Mouse (Mus musculus): ENCODE results near the gene Hba-a2. TPM values are rescaled to one million over a fixed set of nuclear protein-coding genes. Genes with fewer than 3 reads are reported as not detected.

Hba-a2 gene
- polyA plus RNA-seq, 1 experiment from 2014 or later, result 6,611 TPM

DNA sequence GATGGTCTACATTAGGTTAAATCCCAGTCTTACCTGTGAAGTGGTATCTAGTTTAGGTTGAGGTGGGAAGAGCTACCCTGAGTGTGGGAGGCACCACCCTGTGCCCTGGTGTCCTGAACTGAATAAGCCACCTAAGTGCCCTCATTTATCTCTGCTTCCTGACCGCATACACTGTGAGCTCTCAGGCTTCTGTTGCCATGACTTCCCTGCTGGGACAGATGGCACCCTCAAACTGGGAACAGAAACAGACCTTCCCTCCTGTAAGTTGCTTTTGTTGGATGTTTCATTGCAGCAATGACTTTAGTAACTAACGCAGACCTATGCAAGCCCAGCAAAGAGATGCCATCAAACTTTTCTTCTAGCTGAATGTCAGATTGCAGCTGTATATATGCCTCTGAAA is 36.9 kb downstream of the Hba-a2 start:
- no peak for ATAC-seq (ENCODE audit: low FRiP score)
- H3K4me1 ChIP-seq (replicated peaks; ENCODE audit: control insufficient read depth, insufficient read depth, low read length), result no peaks in the 10 kb centered on the region; the same call in 1 of the 2 replicates
- H3K27me3 ChIP-seq (ENCODE audit: control insufficient read depth, insufficient read depth, low read length), result no peaks in the 10 kb centered on the region
- peaks cover 5% of the 10 kb centered on the region; the same call in 1 of the 2 replicates for H3K9me3 ChIP-seq (ENCODE audit: control insufficient read depth, low read length)
- no peak overlapping the region for H3K4me2 ChIP-seq (replicated peaks)
- DNase-seq (ENCODE audit: low spot score), result no peak
- no peak overlapping the region for H3K9ac ChIP-seq
- WGBS, result 75% methylated on average over 2 of the region's 2 CpGs
- H3K27ac ChIP-seq, result no peak overlapping the region
- no peak overlapping the region for H3K4me3 ChIP-seq (replicated peaks; ENCODE audit: low read length)
- H3K36me3 ChIP-seq (replicated peaks; ENCODE audit: control insufficient read depth, insufficient read depth), result no peaks in the 10 kb centered on the region

GRCm38 (mm10) chr11:32336435-32336907 is 40.2 kb downstream of the Hba-a2 start:
- H3K4me1 ChIP-seq (replicated peaks; ENCODE audit: control insufficient read depth, insufficient read depth, low read length), result no peaks in the 10 kb centered on the region
- H3K4me3 ChIP-seq (replicated peaks; ENCODE audit: low read length), result no peak overlapping the region
- no peaks in the 10 kb centered on the region for H3K36me3 ChIP-seq (replicated peaks; ENCODE audit: control insufficient read depth, insufficient read depth)
- H3K4me2 ChIP-seq (replicated peaks), result no peak overlapping the region
- H3K27me3 ChIP-seq (ENCODE audit: control insufficient read depth, insufficient read depth, low read length), result no peaks in the 10 kb centered on the region
- peaks cover 5% of the 10 kb centered on the region; the same call in 1 of the 2 replicates for H3K9me3 ChIP-seq (ENCODE audit: control insufficient read depth, low read length)
- DNase-seq (ENCODE audit: low spot score) (no peak), ATAC-seq (ENCODE audit: low FRiP score) (no peak)
- no peak overlapping the region for H3K27ac ChIP-seq
- WGBS, result 91% methylated on average over 6 of the region's 6 CpGs
- no peak overlapping the region for H3K9ac ChIP-seq

DNA sequence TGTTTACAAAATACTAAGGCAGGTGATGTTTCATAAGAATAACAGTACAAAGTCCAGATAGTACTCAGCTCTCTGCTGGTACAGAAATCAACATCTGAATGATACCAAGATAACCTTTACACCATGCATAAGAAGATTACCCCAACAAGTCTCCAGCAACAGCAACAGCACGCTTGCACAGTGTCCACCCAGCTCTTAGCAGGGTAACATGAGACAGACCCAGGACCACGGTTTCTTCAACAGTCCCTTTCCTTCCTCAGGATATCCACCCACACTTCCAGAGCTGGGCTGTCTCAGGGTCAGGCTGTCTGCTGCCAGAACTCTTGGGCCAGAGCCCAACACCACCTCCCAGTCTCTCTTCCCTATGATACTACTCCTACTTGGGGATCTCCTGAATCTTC is 42.8 kb downstream of the Hba-a2 start:
- Histone ChIP-seq H3K4me3 (replicated peaks; ENCODE audit: low read length) (no peak overlapping the region), H3K36me3 (replicated peaks; ENCODE audit: control insufficient read depth, insufficient read depth) (no peaks in the 10 kb centered on the region), H3K4me1 (replicated peaks; ENCODE audit: control insufficient read depth, insufficient read depth, low read length) (no peaks in the 10 kb centered on the region), H3K27ac (no peak overlapping the region), H3K4me2 (replicated peaks) (no peak overlapping the region), H3K9ac (no peak overlapping the region), H3K9me3 (ENCODE audit: control insufficient read depth, low read length) (peaks cover 5% of the 10 kb centered on the region; the same call in 1 of the 2 replicates), H3K27me3 (ENCODE audit: control insufficient read depth, insufficient read depth, low read length) (no peaks in the 10 kb centered on the region)
- no peak for ATAC-seq (ENCODE audit: low FRiP score)
- DNase-seq (ENCODE audit: low spot score), result no peak
- 66% methylated on average over 2 of the region's 2 CpGs for WGBS

DNA sequence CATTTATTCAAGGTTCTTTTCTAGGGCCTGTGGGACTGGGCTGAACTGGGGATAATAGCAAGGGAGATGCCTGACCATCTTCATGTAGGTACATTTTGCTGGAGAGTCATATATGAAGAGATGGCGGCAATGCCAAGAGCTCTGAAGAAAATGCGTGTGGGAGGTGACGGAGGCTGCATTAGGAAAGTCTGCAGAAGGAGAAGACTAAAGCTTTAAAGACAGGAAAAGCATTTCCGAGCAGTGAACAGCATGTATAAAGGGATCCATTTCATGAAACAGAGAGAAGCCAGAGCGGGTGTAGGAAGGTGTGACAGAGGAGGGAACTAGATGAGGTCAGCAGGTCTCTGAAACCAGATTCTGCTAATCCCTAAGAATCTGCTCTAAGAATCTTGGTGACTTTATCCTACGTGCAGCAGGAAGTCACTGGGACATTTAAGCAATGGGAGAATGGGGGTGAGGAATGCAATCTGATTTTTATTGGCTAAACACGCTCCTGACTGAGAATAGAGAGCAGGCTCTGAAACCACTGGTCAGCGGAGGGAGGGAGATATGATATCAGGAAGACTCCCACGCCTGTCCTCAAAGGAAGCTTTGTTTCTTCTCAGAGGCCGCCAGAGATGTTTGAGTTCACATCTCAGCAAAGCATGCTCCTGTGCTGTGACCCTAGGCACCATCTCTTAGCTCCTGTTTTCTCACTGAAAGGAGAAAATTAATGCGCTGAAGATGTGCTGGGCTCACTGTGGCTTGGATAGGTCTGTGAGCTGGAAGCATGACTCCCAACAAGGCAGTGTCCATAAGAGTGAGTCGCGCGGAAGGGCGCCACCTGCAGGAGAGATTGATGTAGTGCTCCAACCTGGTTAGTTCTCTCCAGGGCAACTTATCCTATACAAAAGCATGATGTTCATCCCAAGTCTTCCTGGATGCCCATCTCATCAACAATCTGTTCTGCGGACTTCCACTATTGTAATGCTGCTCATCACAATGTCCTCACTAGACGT is 44.5 kb downstream of the Hba-a2 start:
- WGBS, result 54% methylated on average over 17 of the region's 17 CpGs
- H3K27ac ChIP-seq, result no peak overlapping the region
- no peak overlapping the region for H3K4me3 ChIP-seq (replicated peaks; ENCODE audit: low read length)
- peaks cover 5% of the 10 kb centered on the region; the same call in 1 of the 2 replicates for H3K9me3 ChIP-seq (ENCODE audit: control insufficient read depth, low read length)
- no peaks in the 10 kb centered on the region for H3K4me1 ChIP-seq (replicated peaks; ENCODE audit: control insufficient read depth, insufficient read depth, low read length)
- H3K9ac ChIP-seq, result no peak overlapping the region
- DNase-seq (ENCODE audit: low spot score) (peak; percentile 68), ATAC-seq (ENCODE audit: low FRiP score) (0 out of 2 replicates have a peak, but pooled peaks have one; percentile 36)
- no peak overlapping the region for H3K4me2 ChIP-seq (replicated peaks)
- no peaks in the 10 kb centered on the region for H3K36me3 ChIP-seq (replicated peaks; ENCODE audit: control insufficient read depth, insufficient read depth)
- no peaks in the 10 kb centered on the region for H3K27me3 ChIP-seq (ENCODE audit: control insufficient read depth, insufficient read depth, low read length)

DNA sequence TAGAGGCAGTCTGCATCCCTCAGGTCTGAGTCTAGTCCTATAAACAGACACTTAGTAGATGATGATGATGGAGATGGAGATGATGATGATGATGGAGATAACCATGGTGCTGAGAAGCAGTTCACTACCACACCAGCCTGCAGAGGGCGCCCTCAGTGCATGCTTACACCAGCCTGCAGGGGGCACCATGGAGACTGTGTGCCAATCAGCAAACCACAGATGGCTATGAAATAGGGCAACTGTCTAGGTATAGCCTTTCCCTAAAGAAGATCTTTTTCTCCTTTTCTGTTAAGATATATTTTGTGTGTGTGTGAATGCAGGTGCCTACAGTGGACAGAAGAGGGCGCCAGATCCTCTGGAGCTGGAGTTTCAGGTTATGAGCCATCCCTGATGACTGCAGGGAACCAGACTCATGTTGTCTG is 46.5 kb downstream of the Hba-a2 start:
- Histone ChIP-seq H3K4me2 (replicated peaks) (no peak overlapping the region), H3K27ac (no peak overlapping the region), H3K9me3 (ENCODE audit: control insufficient read depth, low read length) (no peaks in the 10 kb centered on the region), H3K4me3 (replicated peaks; ENCODE audit: low read length) (no peak overlapping the region), H3K36me3 (replicated peaks; ENCODE audit: control insufficient read depth, insufficient read depth) (no peaks in the 10 kb centered on the region), H3K27me3 (ENCODE audit: control insufficient read depth, insufficient read depth, low read length) (no peaks in the 10 kb centered on the region), H3K9ac (no peak overlapping the region), H3K4me1 (replicated peaks; ENCODE audit: control insufficient read depth, insufficient read depth, low read length) (0 out of 2 replicates have a peak, but pooled peaks cover 7% of the 10 kb centered on the region)
- ATAC-seq (ENCODE audit: low FRiP score) (no peak), DNase-seq (ENCODE audit: low spot score) (peak; percentile 60)
- WGBS, result 3% methylated on average over 2 of the region's 2 CpGs

DNA sequence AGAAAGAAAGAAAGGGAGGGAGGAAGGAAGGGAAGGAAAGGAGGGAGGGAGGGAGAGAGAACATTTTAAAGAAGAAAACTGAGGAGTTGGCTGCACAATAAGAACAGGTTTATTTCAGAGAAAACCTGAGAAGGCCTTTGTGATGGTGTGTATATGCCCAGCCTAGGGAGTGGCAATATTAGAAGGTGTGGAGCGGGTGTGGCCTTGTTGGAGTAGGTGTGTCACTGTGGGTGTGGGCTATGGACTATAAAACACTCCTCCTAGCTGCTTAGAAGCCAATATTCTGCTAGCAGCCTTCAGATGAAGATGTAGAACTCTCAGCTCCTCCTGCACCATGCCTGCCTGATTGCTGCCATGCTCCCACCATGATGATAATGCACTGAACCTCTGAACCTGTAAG is 47.1 kb downstream of the Hba-a2 start:
- no peaks in the 10 kb centered on the region for H3K27me3 ChIP-seq (ENCODE audit: control insufficient read depth, insufficient read depth, low read length)
- H3K27ac ChIP-seq, result no peak overlapping the region
- WGBS, result 95% methylated on average over 1 of the region's 1 CpGs
- no peaks in the 10 kb centered on the region for H3K36me3 ChIP-seq (replicated peaks; ENCODE audit: control insufficient read depth, insufficient read depth)
- H3K4me1 ChIP-seq (replicated peaks; ENCODE audit: control insufficient read depth, insufficient read depth, low read length), result 0 out of 2 replicates have a peak, but pooled peaks cover 7% of the 10 kb centered on the region
- H3K4me2 ChIP-seq (replicated peaks), result no peak overlapping the region
- no peak for DNase-seq (ENCODE audit: low spot score)
- H3K9me3 ChIP-seq (ENCODE audit: control insufficient read depth, low read length), result no peaks in the 10 kb centered on the region
- no peak overlapping the region for H3K4me3 ChIP-seq (replicated peaks; ENCODE audit: low read length)
- no peak overlapping the region for H3K9ac ChIP-seq
- ATAC-seq (ENCODE audit: low FRiP score), result no peak

DNA sequence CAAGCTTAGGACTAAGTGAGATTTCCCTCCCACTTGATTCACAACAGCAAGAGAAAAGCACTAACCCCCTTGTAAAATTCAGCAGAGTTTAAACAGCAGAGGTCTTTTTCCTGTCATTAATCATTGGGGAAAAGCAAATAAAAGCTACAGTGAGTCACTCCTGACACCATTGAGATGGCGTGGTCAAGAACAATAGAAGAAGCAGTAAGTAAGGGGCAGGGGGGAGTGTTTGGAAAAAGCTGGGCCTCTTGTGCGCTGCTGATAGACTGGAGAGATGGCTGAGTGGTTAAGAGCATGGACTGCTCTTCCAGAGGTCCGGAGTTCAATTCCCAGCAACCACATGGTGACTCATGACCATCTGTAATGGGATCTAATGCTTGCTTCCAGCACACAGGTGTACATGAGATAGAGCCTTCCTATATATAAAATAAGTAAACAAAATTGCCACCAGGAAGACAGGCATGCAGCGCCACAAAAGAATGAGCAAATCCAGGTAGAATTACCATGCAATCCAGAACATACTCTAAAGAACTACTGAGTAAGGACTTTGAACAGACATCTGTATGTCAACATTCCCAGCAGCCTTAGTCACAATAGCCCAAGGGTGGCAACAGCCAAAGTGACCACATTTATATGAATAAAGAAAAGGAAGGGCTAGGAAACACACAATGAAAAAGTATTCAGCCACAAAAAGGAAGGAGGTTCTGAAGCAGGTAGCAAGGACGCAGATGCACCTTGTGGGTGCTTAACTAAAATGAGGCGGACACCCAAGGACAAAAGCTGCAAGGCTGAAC is 49.4 kb downstream of the Hba-a2 start:
- DNase-seq (ENCODE audit: low spot score) (no peak), ATAC-seq (ENCODE audit: low FRiP score) (no peak)
- no peak overlapping the region for H3K4me3 ChIP-seq (replicated peaks; ENCODE audit: low read length)

More for the DNA sequence above, 49.4 kb downstream of the Hba-a2 start:
- Histone ChIP-seq H3K36me3 (replicated peaks; ENCODE audit: control insufficient read depth, insufficient read depth) (no peaks in the 10 kb centered on the region), H3K27me3 (ENCODE audit: control insufficient read depth, insufficient read depth, low read length) (no peaks in the 10 kb centered on the region), H3K4me1 (replicated peaks; ENCODE audit: control insufficient read depth, insufficient read depth, low read length) (peaks cover 25% of the 10 kb centered on the region), H3K9ac (no peak overlapping the region), H3K27ac (no peak overlapping the region), H3K9me3 (ENCODE audit: control insufficient read depth, low read length) (no peaks in the 10 kb centered on the region), H3K4me2 (replicated peaks) (no peak overlapping the region)
- 74% methylated on average over 6 of the region's 6 CpGs for WGBS
